Mouse (Mus musculus): ENCODE measurements around the gene Gm9821. TPM values are rescaled to one million over a fixed set of nuclear protein-coding genes. Genes with fewer than 3 reads are reported as not detected.

Gene Gm9821
- total RNA-seq, 4 experiments from 2014 or later, result not detected

DNA sequence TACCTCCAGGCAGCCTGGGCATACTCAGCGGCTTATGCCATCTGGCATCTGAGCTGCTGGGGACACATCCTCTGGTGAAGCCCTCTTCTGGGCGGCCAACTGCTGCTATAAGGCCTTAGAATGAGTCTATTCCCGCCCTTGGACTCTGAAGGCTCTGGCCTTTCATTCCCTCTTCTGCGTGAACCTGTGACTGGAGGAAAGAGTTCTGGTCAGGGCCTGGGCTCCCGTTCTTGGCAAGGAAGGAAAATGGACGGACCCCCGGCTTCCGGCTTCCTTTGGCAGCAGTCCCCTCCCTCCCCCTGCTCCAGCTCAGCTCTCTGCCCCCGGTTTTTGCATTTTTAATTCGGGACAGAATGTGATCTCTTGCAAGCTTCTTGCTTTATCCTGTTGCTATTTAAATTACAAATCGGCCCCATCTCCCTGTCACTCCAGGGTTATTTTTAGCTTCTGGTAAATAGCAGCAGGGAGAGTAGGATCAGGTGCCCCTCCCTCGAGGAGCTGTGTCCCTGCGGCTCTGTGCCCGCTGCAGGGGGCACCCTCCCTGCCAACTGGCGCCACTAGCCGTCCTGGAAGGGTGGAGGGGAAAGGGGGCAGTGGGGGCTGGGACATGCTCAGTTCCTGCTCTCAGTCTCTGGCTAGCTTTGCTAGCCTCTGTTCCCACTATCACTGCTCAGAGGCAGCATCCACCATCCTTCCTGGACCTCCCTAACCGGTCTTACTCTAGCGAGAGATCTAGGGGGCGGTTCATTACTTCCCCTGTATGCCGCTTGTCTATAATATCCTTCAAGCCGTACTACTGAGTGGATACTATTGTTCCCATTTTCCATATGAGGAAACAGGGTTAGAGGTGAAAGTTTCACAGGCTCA, 26.0 kb downstream of the Gm9821 start:
- DNase-seq (ENCODE audit: low spot score), result peak; percentile 53

DNA sequence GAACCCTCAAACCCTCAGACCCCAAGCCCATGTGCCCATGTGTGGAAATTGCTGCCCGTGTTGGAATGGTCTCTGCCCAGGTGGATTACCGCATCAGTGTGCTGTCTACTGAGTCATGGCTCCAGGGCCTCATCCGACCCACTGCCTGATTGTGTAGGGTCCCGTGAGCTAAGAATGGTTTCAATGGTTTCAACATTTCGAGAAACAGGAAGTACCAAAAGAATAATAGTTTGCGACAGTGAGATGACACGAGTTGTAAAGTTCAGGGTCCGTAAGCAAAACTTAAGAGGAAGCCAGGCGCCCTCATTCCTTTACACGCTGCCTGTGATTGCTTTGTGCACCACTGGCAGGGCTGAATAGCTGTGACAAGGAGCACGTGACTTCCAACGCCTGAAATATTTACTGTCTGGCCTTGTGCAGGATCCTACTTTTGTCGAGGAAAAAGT, 26.6 kb downstream of the Gm9821 start:
- no peak for DNase-seq (ENCODE audit: low spot score)

DNA sequence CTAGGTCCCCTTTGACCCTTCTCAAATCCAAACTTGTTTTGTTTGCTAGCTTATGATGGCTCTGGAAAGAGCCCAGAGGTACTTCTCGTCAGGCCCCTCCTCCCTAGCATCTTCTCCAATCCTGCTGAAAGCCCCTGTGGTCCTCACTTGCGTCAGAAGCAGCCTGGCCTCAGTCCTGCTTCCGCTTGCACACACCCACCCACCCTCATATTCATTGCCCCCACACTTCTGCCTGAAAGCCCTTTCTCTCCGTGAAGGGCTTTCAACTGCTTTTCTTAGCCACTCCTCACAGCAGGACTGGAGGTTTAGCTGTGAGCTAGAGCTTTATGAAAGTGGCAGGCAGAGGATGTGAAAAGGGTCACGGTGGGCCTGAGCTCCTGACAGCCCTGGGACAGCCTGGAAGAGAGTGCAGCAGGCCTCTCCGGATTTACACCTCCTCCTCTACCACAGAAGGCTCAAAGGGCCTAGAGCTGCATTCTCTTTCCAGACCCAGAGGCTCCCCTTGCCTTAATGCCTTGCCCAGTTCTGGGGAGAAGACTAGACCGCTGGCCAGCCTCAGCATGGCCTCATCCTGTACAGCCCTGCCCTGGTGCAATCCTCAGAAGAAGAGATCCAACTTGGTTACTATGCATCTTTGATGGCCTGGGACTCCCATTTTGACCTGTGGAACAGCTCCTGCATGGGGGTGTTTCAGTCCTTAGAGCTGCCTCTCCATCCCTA, 28.1 kb downstream of the Gm9821 start:
- no peak for DNase-seq (ENCODE audit: low spot score)

DNA sequence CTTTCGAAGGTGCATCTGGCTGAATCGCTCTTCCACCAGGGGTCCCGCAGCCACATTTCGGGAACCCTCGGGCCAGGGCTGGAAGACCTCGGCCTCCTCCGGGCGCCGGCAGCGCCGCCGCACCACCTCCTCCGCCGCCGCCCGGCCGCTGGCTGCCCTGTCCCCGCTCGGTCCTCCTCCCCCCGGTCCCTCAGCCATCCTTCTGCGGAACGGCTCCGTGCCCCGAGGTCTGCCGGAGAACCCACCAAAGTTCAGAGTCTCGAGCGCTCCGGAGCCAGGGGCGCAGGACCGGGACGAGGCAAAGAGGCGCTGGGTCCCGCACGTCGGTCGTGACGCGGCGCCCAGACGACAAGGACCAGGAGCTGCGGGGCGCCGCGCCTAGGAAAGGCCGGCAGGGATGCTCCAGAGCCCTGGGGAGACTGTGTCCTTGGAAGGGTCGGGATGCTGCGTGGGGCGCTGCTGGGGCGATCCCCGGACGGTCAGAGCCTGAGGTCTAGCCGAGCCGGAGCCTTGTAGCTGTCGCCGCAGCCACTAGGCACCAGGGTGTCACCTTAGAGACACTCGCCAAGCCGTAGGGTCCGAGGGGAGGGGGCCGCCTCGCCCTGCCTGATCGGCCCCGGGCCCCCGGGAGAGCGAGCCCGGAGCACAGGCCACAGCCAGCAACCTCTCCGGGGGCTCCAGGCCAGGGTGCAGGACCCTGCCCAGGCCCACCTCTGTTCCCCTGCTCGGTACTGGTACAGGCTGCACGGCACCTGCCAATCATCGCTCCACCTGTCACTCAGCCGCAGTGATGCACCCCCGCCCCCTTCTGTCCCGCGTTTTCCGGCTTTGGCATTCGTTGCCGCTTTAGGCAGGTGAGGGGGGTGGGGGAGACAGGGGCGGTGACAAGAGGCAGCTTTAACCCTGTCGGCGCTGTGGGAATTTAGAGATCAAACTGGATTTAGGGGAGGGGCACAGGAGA, 30.4 kb downstream of the Gm9821 start, which contains the start of gene Dgkz:
Dgkz (minus strand) TSS at position 284 of the 961 bp plus-strand sequence.
- DNase-seq (ENCODE audit: low spot score), result no peak

DNA sequence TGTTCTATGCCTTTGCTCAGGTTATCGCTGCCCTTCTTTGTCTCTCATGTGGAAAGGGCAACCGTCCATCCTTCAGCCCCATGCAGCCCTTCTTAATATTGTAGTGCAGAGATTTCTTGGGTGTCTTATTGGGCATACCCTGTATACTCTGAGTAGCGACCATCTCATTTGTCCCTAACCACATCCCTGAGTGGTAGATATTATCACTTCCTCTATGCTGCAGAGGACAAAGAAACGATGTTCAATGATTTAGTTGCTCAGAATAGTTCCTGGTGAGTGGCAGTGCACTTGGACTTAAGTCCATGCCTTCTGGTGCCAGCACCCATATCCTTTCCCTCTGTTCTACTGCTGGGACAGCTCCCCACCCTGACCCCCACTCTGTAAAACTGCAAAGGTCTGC, 32.5 kb downstream of the Gm9821 start:
- DNase-seq (ENCODE audit: low spot score), result no peak

DNA sequence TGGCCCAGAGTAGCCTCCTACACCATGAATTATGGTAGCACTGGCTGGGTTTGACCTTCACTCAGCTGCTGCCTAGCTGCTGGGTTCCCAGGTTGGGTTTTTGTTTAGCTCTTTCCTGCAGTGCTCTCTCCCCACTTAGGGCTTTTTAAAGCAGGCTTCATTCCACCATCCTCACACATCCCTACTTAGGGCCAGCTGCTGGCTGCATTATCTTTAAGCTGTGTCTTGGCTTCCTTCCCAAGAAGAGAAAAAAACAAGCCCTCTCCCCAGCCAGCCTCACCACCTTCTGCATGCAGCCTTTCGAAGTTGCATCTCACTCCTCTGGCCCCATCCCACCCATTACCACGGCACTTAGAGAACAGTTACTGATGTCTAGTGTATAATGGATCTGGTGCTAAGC, 33.0 kb downstream of the Gm9821 start:
- no peak for DNase-seq (ENCODE audit: low spot score)

DNA sequence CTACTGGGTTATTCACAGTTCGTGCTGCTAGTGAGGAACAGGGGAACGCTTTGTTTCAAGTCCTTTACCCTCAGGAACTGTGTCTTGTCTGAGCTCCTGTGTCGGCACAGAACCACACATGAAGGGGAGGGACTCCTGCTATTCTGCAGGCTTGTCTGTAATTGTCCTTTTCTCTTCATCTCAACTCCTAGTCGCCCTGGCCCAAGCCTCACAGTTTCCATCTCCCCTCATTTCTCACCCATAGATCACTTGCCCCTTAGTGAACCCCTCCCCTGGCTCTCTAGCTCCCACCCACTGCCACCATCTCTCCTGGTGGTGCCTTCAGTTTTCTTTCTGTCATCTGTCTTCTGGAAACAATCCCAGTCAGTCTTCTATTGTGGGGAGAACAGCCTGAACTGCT, 34.7 kb downstream of the Gm9821 start:
- no peak for DNase-seq (ENCODE audit: low spot score)

DNA sequence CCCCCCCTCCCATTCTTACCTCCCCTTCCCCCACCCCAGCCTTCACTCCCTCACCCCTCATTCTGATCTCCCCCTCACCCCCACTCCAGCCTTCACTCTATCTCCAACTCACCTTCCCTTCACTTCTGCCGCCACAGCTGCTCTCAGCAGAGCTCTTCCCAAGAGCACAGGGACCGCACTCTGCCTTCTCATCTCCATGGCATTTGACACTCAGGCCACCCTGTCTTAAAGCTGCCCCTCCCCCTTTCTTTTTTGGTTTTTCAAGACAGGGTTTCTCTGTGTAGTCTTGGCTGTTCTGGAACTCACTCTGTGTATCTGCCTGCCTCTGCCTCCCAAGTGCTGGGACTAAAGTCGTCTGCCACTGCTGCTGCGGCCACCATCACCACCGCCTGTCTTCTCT, 35.3 kb downstream of the Gm9821 start:
- DNase-seq (ENCODE audit: low spot score), result no peak

DNA sequence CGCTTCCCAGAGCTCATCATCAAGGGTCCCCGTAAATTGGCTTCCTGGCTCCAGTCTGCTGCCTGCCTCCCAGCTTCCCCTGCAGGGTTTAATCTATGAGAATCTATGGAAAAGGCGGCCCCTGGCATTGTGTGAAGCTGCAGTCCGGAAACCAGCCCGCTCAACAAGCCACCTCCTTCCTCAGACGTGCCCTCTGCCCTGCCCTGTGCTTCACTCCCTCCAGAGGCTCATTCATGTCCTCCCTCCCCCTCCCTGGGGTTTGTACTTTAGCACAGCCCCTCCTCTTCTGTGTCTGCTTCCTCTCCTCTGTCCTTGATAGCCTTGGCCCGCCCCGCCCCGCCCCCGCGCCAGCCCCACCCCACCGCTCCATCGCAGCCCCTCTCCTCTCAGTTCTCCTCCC, 38.9 kb downstream of the Gm9821 start:
- peak; percentile 65 for DNase-seq (ENCODE audit: low spot score)

DNA sequence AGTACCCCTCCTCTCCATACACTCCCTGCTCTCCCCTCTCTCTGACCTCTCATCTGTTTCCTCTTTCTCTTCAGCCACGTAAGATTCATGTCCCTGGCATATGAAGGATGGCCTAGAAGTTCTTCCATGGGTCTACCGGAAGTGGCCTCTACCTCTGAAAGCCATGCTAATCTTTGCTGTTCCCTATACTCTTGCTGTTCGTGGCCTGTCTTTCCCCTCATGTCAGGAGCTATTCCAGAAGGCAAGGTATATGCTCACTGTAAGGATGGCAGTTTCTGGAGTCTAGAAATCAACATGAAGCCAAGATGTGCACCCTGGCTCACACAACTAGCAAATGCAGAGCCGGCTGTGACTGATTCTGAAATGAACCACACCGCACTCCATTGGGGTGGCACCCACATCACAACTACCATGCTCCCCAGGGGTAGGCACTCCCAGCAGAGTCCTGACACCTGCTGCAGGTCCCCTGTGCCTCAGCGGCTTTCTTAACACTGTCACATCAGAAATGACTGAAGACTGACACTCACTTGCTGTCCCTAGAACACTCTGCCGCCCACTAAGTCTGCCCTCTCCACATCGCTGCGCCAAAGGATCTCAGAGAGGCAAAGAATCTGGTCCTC, 39.5 kb downstream of the Gm9821 start:
- DNase-seq (ENCODE audit: low spot score), result no peak

DNA sequence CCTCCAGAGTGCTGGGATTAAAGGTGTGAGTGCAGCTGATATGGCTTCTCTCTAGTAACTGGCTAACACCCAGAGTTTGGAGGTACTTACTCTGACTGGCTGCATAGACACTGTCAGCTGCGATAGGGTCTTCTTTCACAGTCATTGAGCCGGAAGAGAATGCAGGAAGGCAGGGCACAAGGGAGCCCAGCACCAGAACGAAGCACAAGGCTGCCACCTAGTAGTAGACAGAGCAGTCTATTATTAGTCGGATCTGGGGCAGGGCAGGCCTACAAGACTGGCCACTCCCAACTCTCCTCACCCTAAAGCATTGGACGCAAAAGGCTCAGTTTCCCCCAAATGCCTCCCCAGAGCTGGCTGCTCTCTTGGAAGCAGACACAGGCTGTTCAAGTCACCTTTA, 40.6 kb downstream of the Gm9821 start:
- DNase-seq (ENCODE audit: low spot score), result no peak

DNA sequence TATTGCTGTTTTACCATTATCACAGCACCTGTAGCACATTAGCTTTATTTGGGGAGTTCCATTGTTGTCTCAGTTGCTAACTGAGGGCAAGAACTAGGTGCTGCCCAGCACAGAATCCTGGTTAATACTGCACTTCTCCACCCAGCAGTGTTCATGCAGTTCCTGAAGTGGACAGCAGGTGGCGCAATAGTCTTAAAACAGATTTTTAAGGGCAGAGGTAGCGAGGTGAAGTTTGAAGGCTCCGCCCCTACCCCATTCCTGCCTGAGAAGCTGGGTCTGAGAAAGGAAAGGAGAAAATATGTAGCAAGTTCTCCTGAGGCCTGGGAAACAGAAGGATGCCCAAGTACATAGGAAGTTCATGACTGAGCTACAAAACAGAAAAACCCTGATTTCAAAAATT, 42.0 kb downstream of the Gm9821 start:
- peak; percentile 87 for DNase-seq (ENCODE audit: low spot score)

DNA sequence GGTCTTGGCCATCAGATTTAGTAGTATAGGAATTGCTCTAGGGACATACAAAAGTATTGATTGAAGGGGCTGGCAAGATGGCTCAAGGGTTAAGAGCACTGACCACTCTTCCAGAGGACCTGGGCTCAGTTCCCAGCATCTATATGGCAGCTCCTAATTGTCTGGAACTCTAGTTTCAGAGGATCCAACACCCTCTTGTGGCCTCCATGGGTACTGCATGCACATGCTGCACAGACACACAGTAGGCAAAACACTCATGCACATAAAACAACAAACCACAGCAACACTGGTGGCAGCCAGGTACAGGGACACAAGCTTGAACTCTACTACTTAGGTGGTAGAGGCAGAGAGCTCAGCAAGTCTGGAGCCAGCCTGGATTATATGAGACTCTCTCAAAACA, 44.2 kb downstream of the Gm9821 start:
- no peak for DNase-seq (ENCODE audit: low spot score)

DNA sequence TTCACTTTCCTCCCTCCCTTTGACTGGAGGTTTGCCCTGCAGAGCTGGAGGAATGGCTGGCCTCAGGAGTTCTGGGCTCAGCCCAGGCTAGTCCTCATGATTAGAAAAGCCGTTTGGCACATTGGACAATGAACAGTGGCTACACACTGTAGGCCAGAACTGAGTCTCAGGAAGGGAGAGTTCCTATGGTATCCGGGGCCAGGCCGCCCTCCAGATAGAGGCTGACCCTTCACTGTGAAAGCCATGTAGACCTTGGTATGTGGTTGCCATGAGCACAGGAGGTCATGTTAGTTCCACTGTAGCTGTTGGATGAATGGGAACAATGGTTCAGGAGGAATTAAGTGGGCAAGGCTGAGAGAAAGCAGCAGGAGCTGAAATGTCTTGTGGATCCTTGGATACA, 47.9 kb downstream of the Gm9821 start:
- DNase-seq (ENCODE audit: low spot score), result no peak

DNA sequence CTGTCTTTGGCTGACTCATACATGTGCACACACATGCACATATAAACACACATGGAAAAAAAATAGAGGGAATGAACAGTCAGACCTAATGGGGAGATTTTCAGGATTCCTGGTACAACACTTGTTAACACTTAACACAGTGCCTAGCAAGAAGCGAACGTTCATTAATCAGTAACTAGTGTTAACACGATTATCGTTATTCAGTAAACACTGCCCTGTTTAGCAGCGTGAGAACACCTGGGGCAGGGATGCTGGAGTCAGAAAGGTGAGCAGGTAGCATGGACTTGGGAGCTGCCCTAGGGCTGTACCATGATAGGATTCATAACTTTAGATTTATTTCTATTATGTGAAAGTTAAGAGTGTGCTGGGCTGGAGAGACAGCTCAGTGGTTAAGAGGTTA, 50.5 kb downstream of the Gm9821 start:
- DNase-seq (ENCODE audit: low spot score), result no peak

Small RNAs within 50 kb of the gene (microRNA-seq; reads per million reads assigned to microRNA genes)
- gene Mir6999, result not detected

Other genes with a start within 250 kb of the Gm9821 start
- gene Atg13, start 235.1 kb upstream of the Gm9821 start, total RNA-seq (2022), result 10 to 100 TPM; 50.7 to 59.6 (median 55.4) TPM
- gene Harbi1, start 234.9 kb upstream of the Gm9821 start, total RNA-seq (2022), result 1 to 10 TPM; 5.8 to 8.5 (median 6.5) TPM
- 10 to 100 TPM; 16.2 to 18.1 (median 16.6) TPM for gene Ambra1, start 215.6 kb upstream of the Gm9821 start, total RNA-seq (2022)
- gene Chrm4, start 18.5 kb upstream of the Gm9821 start, total RNA-seq (2022), result not detected
- gene Mdk, start 13.4 kb upstream of the Gm9821 start, total RNA-seq (2022), result 1 to 10 TPM; 1.5 to 4.3 (median 3.4) TPM
- 10 to 100 TPM; 31.4 to 49.0 (median 42.7) TPM for gene Dgkz, start 30.2 kb downstream of the Gm9821 start, total RNA-seq (2022)
- 1 to 10 TPM; 2.5 to 4.0 (median 3.1) TPM for gene Creb3l1, start 78.8 kb downstream of the Gm9821 start, total RNA-seq (2022)
- 10 to 100 TPM; 24.3 to 30.5 (median 28.2) TPM for gene Phf21a, start 147.4 kb downstream of the Gm9821 start, total RNA-seq (2022)

All from heart, adult 8-10 months (tissue).